Mouse (Mus musculus) hindbrain, embryonic 13.5 days (tissue): ENCODE data around the gene Mex3a. TPM values are rescaled to one million over a fixed set of nuclear protein-coding genes. Genes with fewer than 3 reads are reported as not detected.
A peak's percentile ranks its signal among the peaks of the same experiment; 100 is the strongest.
"Not testable (repeated sequence)": the region's sequence is repeated elsewhere in the genome, so short reads cannot be mapped to it uniquely, and the experiment has no call there.

Experiments used
- ATAC-seq: fragments of 200-750 bp; cut with Nextera tagmentation; 2 replicates; pipeline ENCODE4 v1.8.0; 2017; ENCODE audit warnings: moderate TSS enrichment; ENCODE audit not compliant: low FRiP score
- H3K27ac ChIP-seq: fragments of 300-500 bp; sonication (generic); 2 replicates; pipeline ENCODE4 v1.5.1; 2015; ENCODE audit warnings: inconsistent platforms, mild to moderate bottlenecking, moderate library complexity
- H3K27me3 ChIP-seq: fragments of 300-500 bp; sonication (generic); 2 replicates; pipeline ENCODE4 v1.6.1; 2015; ENCODE audit warnings: mild to moderate bottlenecking, inconsistent platforms
- H3K36me3 ChIP-seq: fragments of 300-500 bp; sonication (generic); 2 replicates; pipeline ENCODE4 v1.6.1; 2015; ENCODE audit warnings: mild to moderate bottlenecking, inconsistent platforms
- H3K4me1 ChIP-seq: fragments of 300-500 bp; sonication (generic); replicated peaks from 2 replicates; pipeline ENCODE4 v1.6.1; 2015; ENCODE audit warnings: inconsistent platforms
- H3K4me2 ChIP-seq: fragments of 300-500 bp; sonication (generic); 2 replicates; pipeline ENCODE4 v1.6.1; 2015; ENCODE audit warnings: inconsistent platforms, mild to moderate bottlenecking, moderate library complexity
- H3K4me3 ChIP-seq: fragments of 300-500 bp; sonication (generic); 2 replicates; pipeline ENCODE4 v1.5.1; 2015; ENCODE audit warnings: mild to moderate bottlenecking, inconsistent platforms
- H3K9ac ChIP-seq: fragments of 300-500 bp; sonication (generic); 2 replicates; pipeline ENCODE4 v1.6.1; 2015; ENCODE audit warnings: mild to moderate bottlenecking, inconsistent platforms
- H3K9me3 ChIP-seq: fragments of 300-500 bp; sonication (generic); 2 replicates; pipeline ENCODE4 v1.6.1; 2016; ENCODE audit warnings: inconsistent platforms
- WGBS: fragments of 180-500 bp; shearing (Covaris S2); methylation state at CpG from one replicate; pipeline ENCODE4 v1.1.7; 2015; 5-methylcytosine and 5-hydroxymethylcytosine counted together
- polyA plus RNA-seq: library from polyadenylated mRNA; unstranded; fragments of >200 nt; fragmentation: Nextera tagmentation; extraction: Ambion mirVana; gene quantifications from 2 replicates; pipeline ENCODE4 v1.2.1, GENCODE M21; 2015

The Mex3a gene
- polyA plus RNA-seq, 1 experiment from 2014 or later = 40.0 TPM

- Histone ChIP-seq H3K9ac (no peak overlapping the region), H3K4me1 (no peaks in the 10 kb centered on the region), H3K4me2 (no peak overlapping the region), H3K27me3 (no peaks in the 10 kb centered on the region), H3K4me3 (no peak overlapping the region), H3K36me3 (peaks cover 51% of the 10 kb centered on the region), H3K9me3 (no peaks in the 10 kb centered on the region), H3K27ac (no peak overlapping the region)
- ATAC-seq = no peak
- WGBS = 95% methylated on average over 10 of the region's 10 CpGs
Observed at GRCm38 (mm10) chr3:88570341-88570740, 38.1 kb downstream of the Mex3a start.

DNA sequence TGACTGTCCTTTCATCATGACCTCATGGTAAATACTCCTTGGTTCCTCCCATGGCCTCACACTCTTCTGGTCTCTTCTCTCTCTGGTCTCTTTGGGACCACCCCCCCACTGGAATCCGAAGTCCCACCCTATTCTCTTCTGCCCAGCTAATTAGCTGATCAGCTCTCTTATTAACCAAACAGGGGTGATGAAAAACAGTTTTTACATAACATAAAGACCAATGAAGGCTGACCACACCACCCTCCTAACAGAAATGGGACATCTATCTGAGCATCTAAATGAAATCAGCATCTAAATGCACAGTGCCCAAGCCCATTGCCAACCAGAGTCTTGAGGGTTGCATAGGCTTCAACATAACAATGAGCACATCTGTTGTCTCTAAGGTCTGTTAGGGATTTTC, 39.7 kb downstream of the Mex3a start:
- no peak for ATAC-seq
- WGBS = 70% methylated on average over 1 of the region's 1 CpGs
- H3K4me2 ChIP-seq = no peak overlapping the region

DNA sequence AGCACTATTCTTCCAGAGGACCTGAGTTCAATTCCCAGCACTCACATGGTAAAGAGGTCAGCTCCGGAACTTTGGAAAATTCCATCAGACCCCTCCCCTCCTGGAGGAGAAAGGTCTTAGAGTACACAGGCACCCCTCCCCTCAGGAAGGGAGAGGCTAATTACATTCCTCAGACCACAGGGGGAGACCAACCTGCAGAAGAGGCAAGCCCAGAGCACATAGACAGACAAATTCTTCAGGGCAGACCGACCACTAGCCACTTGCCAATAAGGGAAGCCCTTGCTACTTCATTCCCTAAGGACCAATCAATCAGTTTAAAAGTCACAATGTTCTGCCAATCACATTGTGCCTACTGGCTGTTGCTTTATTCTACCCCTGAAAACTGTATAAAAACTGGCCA, 40.6 kb downstream of the Mex3a start:
- Histone ChIP-seq H3K9ac (no peak overlapping the region), H3K36me3 (peaks cover 28% of the 10 kb centered on the region), H3K27ac (no peak overlapping the region), H3K4me1 (no peaks in the 10 kb centered on the region), H3K4me3 (no peak overlapping the region), H3K9me3 (no peaks in the 10 kb centered on the region), H3K4me2 (no peak overlapping the region), H3K27me3 (no peaks in the 10 kb centered on the region)
- WGBS = 74% methylated on average over 2 of the region's 2 CpGs
- no peak for ATAC-seq

More for the DNA sequence above, 39.7 kb downstream of the Mex3a start:
- H3K9me3 ChIP-seq = no peaks in the 10 kb centered on the region
- H3K27ac ChIP-seq = no peak overlapping the region
- H3K4me1 ChIP-seq = no peaks in the 10 kb centered on the region
- H3K9ac ChIP-seq = no peak overlapping the region
- H3K27me3 ChIP-seq = no peaks in the 10 kb centered on the region
- peaks cover 36% of the 10 kb centered on the region for H3K36me3 ChIP-seq
- no peak overlapping the region for H3K4me3 ChIP-seq

- no peak overlapping the region for H3K4me2 ChIP-seq
- peaks cover 18% of the 10 kb centered on the region for H3K36me3 ChIP-seq
- H3K4me3 ChIP-seq = no peak overlapping the region
- H3K27me3 ChIP-seq = no peaks in the 10 kb centered on the region
- WGBS = 94% methylated on average over 2 of the region's 2 CpGs
- H3K9me3 ChIP-seq = no peaks in the 10 kb centered on the region
- H3K9ac ChIP-seq = no peak overlapping the region
- H3K4me1 ChIP-seq = no peaks in the 10 kb centered on the region
- no peak overlapping the region for H3K27ac ChIP-seq
- no peak for ATAC-seq
Observed at GRCm38 (mm10) chr3:88573810-88574209, 41.6 kb downstream of the Mex3a start.

GRCm38 (mm10) chr3:88575540-88575939, 43.3 kb downstream of the Mex3a start, which contains the start of gene Ssr2:
Gene Ssr2, plus strand, starts transcription at chr3:88575876.
- 93% methylated on average over 3 of the region's 3 CpGs for WGBS
- Histone ChIP-seq H3K4me2 (no peak within 1 kb of the TSS), H3K27ac (no peak within 1 kb of the TSS), H3K4me3 (no peak within 1 kb of the TSS), H3K9ac (no peak within 1 kb of the TSS), H3K9me3 (no peaks in the 10 kb centered on the region), H3K4me1 (peaks cover 7% of the 10 kb centered on the region), H3K27me3 (no peaks in the 10 kb centered on the region), H3K36me3 (peaks cover under 1% of the 10 kb centered on the region; the same call in 1 of the 2 replicates)
- no peak for ATAC-seq

- not testable (repeated sequence) for H3K4me2 ChIP-seq, H3K27me3 ChIP-seq, H3K4me3 ChIP-seq, H3K9ac ChIP-seq, H3K9me3 ChIP-seq, ATAC-seq, H3K27ac ChIP-seq
- Histone ChIP-seq H3K36me3 (peaks cover 21% of the 10 kb centered on the region), H3K4me1 (peaks cover 14% of the 10 kb centered on the region)
- WGBS = 92% methylated on average over 5 of the region's 5 CpGs
Observed at GRCm38 (mm10) chr3:88577846-88578245, 45.7 kb downstream of the Mex3a start.

GRCm38 (mm10) chr3:88578498-88579424, 46.6 kb downstream of the Mex3a start:
- Histone ChIP-seq H3K27ac (no peak overlapping the region), H3K4me2 (peak overlapping the region; percentile 96), H3K9me3 (no peaks in the 10 kb centered on the region), H3K9ac (0 out of 2 replicates have a peak overlapping the region, but pooled peaks have one; percentile 92), H3K4me3 (peak overlapping the region; percentile 91), H3K36me3 (peaks cover 30% of the 10 kb centered on the region), H3K4me1 (peaks cover 14% of the 10 kb centered on the region), H3K27me3 (no peaks in the 10 kb centered on the region)
- WGBS = 55% methylated on average over 8 of the region's 8 CpGs
- peak; percentile 58 for ATAC-seq

GRCm38 (mm10) chr3:88579454-88580117, 47.4 kb downstream of the Mex3a start:
- H3K27me3 ChIP-seq = no peaks in the 10 kb centered on the region
- H3K9ac ChIP-seq = peak overlapping the region; percentile 92
- peak overlapping the region; percentile 91 for H3K4me3 ChIP-seq
- peak overlapping the region; percentile 96 for H3K4me2 ChIP-seq
- H3K36me3 ChIP-seq = peaks cover 37% of the 10 kb centered on the region
- under 1% methylated on average over 34 of the region's 34 CpGs for WGBS
- H3K9me3 ChIP-seq = no peaks in the 10 kb centered on the region
- peak; percentile 86 for ATAC-seq
- peaks cover 14% of the 10 kb centered on the region for H3K4me1 ChIP-seq
- H3K27ac ChIP-seq = peak overlapping the region; percentile 78

DNA sequence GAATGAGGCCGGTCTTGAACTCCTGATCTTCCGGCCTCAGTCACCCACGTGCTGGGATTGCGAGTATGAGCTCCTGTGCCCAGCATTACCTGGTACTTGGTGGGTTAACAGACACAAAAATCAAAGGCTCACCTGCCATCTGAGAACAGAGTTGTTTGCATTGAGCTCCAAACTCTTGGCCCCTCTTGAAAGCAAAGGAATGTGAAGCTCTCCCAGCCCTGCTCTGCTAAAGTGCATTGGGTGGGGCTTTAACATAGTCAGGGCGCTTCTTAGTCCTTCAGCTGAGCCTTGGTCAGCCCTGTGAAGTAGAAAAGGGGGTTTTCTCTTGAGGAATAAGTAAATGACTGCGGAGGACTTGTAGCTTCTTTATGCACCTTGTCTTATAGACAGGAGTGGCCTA, 53.6 kb downstream of the Mex3a start:
- no peak for ATAC-seq
- no peaks in the 10 kb centered on the region for H3K27me3 ChIP-seq
- no peak overlapping the region for H3K27ac ChIP-seq
- H3K4me1 ChIP-seq = peaks cover 5% of the 10 kb centered on the region
- H3K4me2 ChIP-seq = no peak overlapping the region
- no peak overlapping the region for H3K4me3 ChIP-seq
- H3K9ac ChIP-seq = no peak overlapping the region
- 97% methylated on average over 6 of the region's 6 CpGs for WGBS
- H3K9me3 ChIP-seq = no peaks in the 10 kb centered on the region
- H3K36me3 ChIP-seq = peaks cover 82% of the 10 kb centered on the region

- H3K4me2 ChIP-seq = no peak overlapping the region
- ATAC-seq = no peak
- H3K9me3 ChIP-seq = no peaks in the 10 kb centered on the region
- 95% methylated on average over 5 of the region's 5 CpGs for WGBS
- no peak overlapping the region for H3K9ac ChIP-seq
- no peak overlapping the region for H3K4me3 ChIP-seq
- H3K36me3 ChIP-seq = peaks cover 75% of the 10 kb centered on the region
- no peak overlapping the region for H3K27ac ChIP-seq
- H3K27me3 ChIP-seq = no peaks in the 10 kb centered on the region
- no peaks in the 10 kb centered on the region; the same call in 1 of the 2 replicates for H3K4me1 ChIP-seq
Observed at GRCm38 (mm10) chr3:88586640-88587039, 54.4 kb downstream of the Mex3a start.

DNA sequence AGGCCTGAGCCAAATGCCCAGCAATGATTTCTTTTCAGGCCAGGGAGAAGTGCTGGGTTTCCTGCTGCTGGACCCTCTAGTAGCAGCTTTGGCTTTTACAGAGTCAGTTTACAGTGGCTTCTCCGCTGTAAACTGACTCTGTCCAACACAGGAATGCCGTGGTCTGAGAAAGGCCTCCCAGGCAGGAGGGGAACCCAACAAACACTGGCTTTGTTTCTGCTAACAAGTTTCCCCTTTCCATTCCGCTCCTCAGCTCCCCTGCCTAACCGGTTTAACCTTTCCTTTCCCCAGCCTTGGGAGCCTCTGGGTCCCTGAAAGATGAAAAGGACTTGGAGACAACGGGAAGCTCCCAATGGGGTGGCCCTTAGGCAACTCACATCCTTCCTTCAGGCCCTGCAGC, 58.1 kb downstream of the Mex3a start:
- H3K9ac ChIP-seq = no peak overlapping the region
- WGBS = 33% methylated on average over 5 of the region's 5 CpGs
- H3K27ac ChIP-seq = no peak overlapping the region
- no peak overlapping the region; the same call in 1 of the 2 replicates for H3K4me3 ChIP-seq
- no peaks in the 10 kb centered on the region for H3K9me3 ChIP-seq
- H3K4me2 ChIP-seq = no peak overlapping the region
- H3K4me1 ChIP-seq = no peaks in the 10 kb centered on the region; the same call in 1 of the 2 replicates
- H3K36me3 ChIP-seq = peaks cover 47% of the 10 kb centered on the region
- H3K27me3 ChIP-seq = no peaks in the 10 kb centered on the region
- ATAC-seq = no peak
